Comparison of ENCODE assay signal across 8 mouse cellular contexts in genomic region chr5:107611224-107611623, GRCm38 (mm10). TPM values are rescaled to one million over a fixed set of nuclear protein-coding genes. Genes with fewer than 3 reads are reported as not detected.
A peak's percentile ranks its signal among the peaks of the same experiment; 100 is the strongest.
DNase-seq lines count a peak whose midpoint lies in the region; ATAC-seq and TF ChIP-seq lines count a peak whose summit lies in the region.

No protein-coding gene starts in this region.

- peak; percentile 53 to 72 for DNase-seq in CD8-positive naive resting alpha-beta T cell, adult 2 months (ENCODE audit: low read depth in 2 of 2, low spot score in 2 of 2)
- peak; percentile 68 for DNase-seq in ZHBTc4 (ENCODE audit: low read depth, low spot score)
- peak; percentile 62 to 66 for DNase-seq in cerebellum, postnatal 36 days
- peak; percentile 46 to 73 for DNase-seq in frontal cortex, postnatal 36 days (ENCODE audit: low spot score in 2 of 2)
- peak; percentile 85 for DNase-seq in kidney, postnatal 0 days (ENCODE audit: low spot score)
- peak; percentile 55 for DNase-seq in liver, postnatal 0 days
- DNase-seq in thymus, postnatal 10 days (ENCODE audit: low spot score in 2 of 2): peak; percentile 68 to 75

- H3K4me1 ChIP-seq in kidney, postnatal 0 days (replicated peaks; ENCODE audit: insufficient read depth, low read length): no peaks in the 10 kb centered on the region
- H3K4me1 ChIP-seq in liver, postnatal 0 days (ENCODE audit: insufficient read depth): no peaks in the 10 kb centered on the region
- H3K4me1 ChIP-seq in neural tube, embryonic 15.5 days: no peaks in the 10 kb centered on the region

- H3K36me3 ChIP-seq in kidney, postnatal 0 days (ENCODE audit: insufficient read depth, low read length): peaks cover 12% of the 10 kb centered on the region
- peaks cover 15% of the 10 kb centered on the region for H3K36me3 ChIP-seq in liver, postnatal 0 days (replicated peaks; ENCODE audit: insufficient read depth, low read length)
- peaks cover 30% of the 10 kb centered on the region for H3K36me3 ChIP-seq in neural tube, embryonic 15.5 days

- no peak overlapping the region for H3K9ac ChIP-seq in kidney, postnatal 0 days (ENCODE audit: low read depth, low read length)
- no peak overlapping the region for H3K9ac ChIP-seq in liver, postnatal 0 days (replicated peaks)
- H3K9ac ChIP-seq in neural tube, embryonic 15.5 days (replicated peaks): no peak overlapping the region

- no peak overlapping the region for H3K27ac ChIP-seq in kidney, postnatal 0 days
- H3K27ac ChIP-seq in liver, postnatal 0 days (ENCODE audit: low read depth): no peak overlapping the region
- H3K27ac ChIP-seq in neural tube, embryonic 15.5 days (replicated peaks): no peak overlapping the region

- no peak for TF ChIP-seq EP300 in liver, postnatal 0 days (IDR thresholded peaks at IDR 0.05; ENCODE audit: low read depth)

- no peak for ATAC-seq in kidney, postnatal 0 days (replicated peaks; ENCODE audit: low FRiP score, low read depth)
- ATAC-seq in liver, postnatal 0 days: peak; percentile 45; the same call in 1 of the 2 replicates
- peak; percentile 69; the same call in 1 of the 2 replicates for ATAC-seq in neural tube, embryonic 15.5 days (ENCODE audit: low FRiP score)

- H3K4me2 ChIP-seq in kidney, postnatal 0 days (ENCODE audit: low read length): no peak overlapping the region
- no peak overlapping the region for H3K4me2 ChIP-seq in liver, postnatal 0 days (ENCODE audit: low read depth, low read length)
- no peak overlapping the region for H3K4me2 ChIP-seq in neural tube, embryonic 15.5 days

- H3K4me3 ChIP-seq in kidney, postnatal 0 days (replicated peaks; ENCODE audit: low read depth, low read length): no peak overlapping the region
- H3K4me3 ChIP-seq in liver, postnatal 0 days (ENCODE audit: low read depth, low read length): no peak overlapping the region
- no peak overlapping the region for H3K4me3 ChIP-seq in neural tube, embryonic 15.5 days (replicated peaks)

- H3K27me3 ChIP-seq in kidney, postnatal 0 days (ENCODE audit: insufficient read depth, low read length): no peaks in the 10 kb centered on the region
- H3K27me3 ChIP-seq in liver, postnatal 0 days (ENCODE audit: insufficient read depth, low read length): no peaks in the 10 kb centered on the region
- H3K27me3 ChIP-seq in neural tube, embryonic 15.5 days (replicated peaks): no peaks in the 10 kb centered on the region

- peak; percentile 92 for TF ChIP-seq CTCF in kidney, postnatal 0 days (IDR thresholded peaks at IDR 0.05; ENCODE audit: low read depth)
- peak; percentile 92 for TF ChIP-seq CTCF in liver, postnatal 0 days (IDR thresholded peaks at IDR 0.05; ENCODE audit: low read depth)

- 4% methylated on average over 2 of the region's 2 CpGs for WGBS in kidney, postnatal 0 days
- 5% methylated on average over 2 of the region's 2 CpGs for WGBS in liver, postnatal 0 days (ENCODE audit: insufficient replicate concordance)
- 0% methylated on average over 2 of the region's 2 CpGs for WGBS in neural tube, embryonic 15.5 days

- no peaks in the 10 kb centered on the region for H3K9me3 ChIP-seq in kidney, postnatal 0 days (replicated peaks; ENCODE audit: low read length)
- H3K9me3 ChIP-seq in liver, postnatal 0 days (ENCODE audit: low read length): no peaks in the 10 kb centered on the region
- H3K9me3 ChIP-seq in neural tube, embryonic 15.5 days (replicated peaks): no peaks in the 10 kb centered on the region

RNA-seq across cellular contexts. Expression of gene Glmn, which starts 13.5 kb away (rescaled TPM):
- polyA plus RNA-seq in kidney, postnatal 0 days (2015; fragmentation: Nextera tagmentation; extraction: Ambion mirVana): 26.0 and 28.3 TPM in 2 replicates
- polyA plus RNA-seq in liver, postnatal 0 days (2015; fragmentation: Nextera tagmentation; extraction: Ambion mirVana): 5.9 and 6.9 TPM in 2 replicates
- 31.8 and 37.4 TPM in 2 replicates for polyA plus RNA-seq in neural tube, embryonic 15.5 days (2015; fragmentation: Nextera tagmentation; extraction: Ambion mirVana)

RNA-seq across cellular contexts. Expression of gene Rpap2, which starts 14.1 kb away (rescaled TPM):
- polyA plus RNA-seq in kidney, postnatal 0 days (2015; fragmentation: Nextera tagmentation; extraction: Ambion mirVana): 17.9 and 18.3 TPM in 2 replicates
- polyA plus RNA-seq in liver, postnatal 0 days (2015; fragmentation: Nextera tagmentation; extraction: Ambion mirVana): 5.4 and 5.5 TPM in 2 replicates
- polyA plus RNA-seq in neural tube, embryonic 15.5 days (2015; fragmentation: Nextera tagmentation; extraction: Ambion mirVana): 21.4 and 25.6 TPM in 2 replicates
